7 mouse cellular contexts compared by ENCODE assay signal in the genomic region with DNA sequence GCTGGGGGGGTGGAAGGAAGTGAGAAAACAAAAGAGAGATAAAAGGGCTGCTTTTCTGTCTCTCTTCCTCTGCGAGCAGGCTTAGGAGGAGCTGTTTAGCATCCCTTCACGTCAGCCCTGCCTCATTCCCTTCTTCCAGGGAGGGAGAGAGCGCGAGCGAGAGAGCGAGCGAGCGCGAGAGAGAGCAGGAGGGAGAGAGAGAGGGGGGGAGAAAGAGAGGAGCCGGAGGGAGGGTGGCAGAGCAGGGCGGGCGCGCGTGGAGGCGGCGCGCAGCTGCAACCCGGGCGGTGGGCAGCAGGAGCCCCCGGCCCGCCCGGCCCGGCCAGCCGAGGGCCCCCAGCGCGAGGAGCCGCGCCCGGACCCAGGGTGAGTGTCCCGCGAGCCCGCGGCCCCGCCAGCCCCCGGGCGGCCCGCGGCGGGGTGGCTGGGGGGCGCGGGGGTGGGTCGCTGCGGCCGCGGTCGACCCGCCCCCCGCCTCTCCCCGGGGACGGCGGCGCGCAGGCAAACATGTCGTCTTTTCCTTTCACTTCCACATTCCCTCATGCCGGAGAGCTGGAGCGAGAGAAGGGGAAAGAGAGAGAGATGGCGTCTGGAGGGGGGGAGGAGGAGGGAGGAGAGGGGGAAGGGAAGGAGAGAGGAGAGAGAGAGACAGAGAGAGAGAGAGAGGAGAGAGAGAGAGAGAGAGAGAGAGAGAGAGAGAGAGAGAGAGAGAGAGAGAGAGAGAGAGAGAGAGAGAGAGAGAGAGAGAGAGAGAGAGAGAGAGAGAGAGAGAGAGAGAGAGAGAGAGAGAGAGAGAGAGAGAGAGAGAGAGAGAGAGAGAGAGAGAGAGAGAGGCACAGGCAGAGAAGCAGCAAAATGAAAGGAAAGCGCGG. TPM values are rescaled to one million over a fixed set of nuclear protein-coding genes. Genes with fewer than 3 reads are reported as not detected.
DNase-seq lines count a peak whose midpoint lies in the region; TF ChIP-seq lines count a peak whose summit lies in the region.

No protein-coding gene starts in this region.

- no peak for DNase-seq in ES-E14 (ENCODE audit: low read depth, low spot score)
- DNase-seq in adrenal gland, postnatal 25 days, result peak; percentile 45
- DNase-seq in forebrain, embryonic 10.5 days (ENCODE audit: extremely low spot score, low spot score), result peak; percentile 65
- DNase-seq in heart, postnatal 4 days, result peak; percentile 65
- peak; percentile 51 to 64 for DNase-seq in layer of hippocampus, postnatal 36 days
- peak; percentile 52 for DNase-seq in skeletal muscle tissue, adult 2 months (ENCODE audit: low read depth, low spot score)

- peak overlapping the region; percentile 80 to 81 for H3K4me3 ChIP-seq in ES-E14 (ENCODE audit: insufficient read depth in 1 of 2, low read depth in 1 of 2, low read length in 2 of 2, poor library complexity in 1 of 2, severe bottlenecking in 1 of 2)
- peak overlapping the region; percentile 94 for H3K4me3 ChIP-seq in forebrain, embryonic 10.5 days
- H3K4me3 ChIP-seq in macrophage (ENCODE audit: inconsistent target), result peak overlapping the region; percentile 77

- H3K4me1 ChIP-seq in ES-E14 (ENCODE audit: control insufficient read depth in 2 of 2, insufficient read depth in 2 of 2, low read length in 2 of 2, poor library complexity in 1 of 2), result peaks cover 8 to 19% of the 10 kb centered on the region in 2 experiments
- peaks cover 65% of the 10 kb centered on the region for H3K4me1 ChIP-seq in forebrain, embryonic 10.5 days

- peaks cover 56% of the 10 kb centered on the region for H3K79me2 ChIP-seq in macrophage (ENCODE audit: inconsistent target)

- H3K36me3 ChIP-seq in ES-E14 (ENCODE audit: control insufficient read depth, insufficient read depth, low read length, poor library complexity, severe bottlenecking), result peaks cover 5% of the 10 kb centered on the region; the same call in 1 of the 2 replicates
- peaks cover 23% of the 10 kb centered on the region for H3K36me3 ChIP-seq in forebrain, embryonic 10.5 days (replicated peaks)
- H3K36me3 ChIP-seq in macrophage (ENCODE audit: inconsistent target), result no peaks in the 10 kb centered on the region

- H3K9me3 ChIP-seq in ES-E14 (ENCODE audit: control insufficient read depth, insufficient read depth, low read depth, low read length), result no peaks in the 10 kb centered on the region
- H3K9me3 ChIP-seq in forebrain, embryonic 10.5 days, result no peaks in the 10 kb centered on the region

- H3K27ac ChIP-seq in ES-E14 (ENCODE audit: insufficient read depth, low read depth, low read length, poor library complexity, severe bottlenecking), result peak overlapping the region; percentile 93
- H3K27ac ChIP-seq in forebrain, embryonic 10.5 days, result peak overlapping the region; percentile 99
- peak overlapping the region; percentile 100 for H3K27ac ChIP-seq in macrophage

- WGBS in forebrain, embryonic 10.5 days, result under 1% methylated on average over 43 of the region's 59 CpGs
- 2% methylated on average over 38 of the region's 59 CpGs for WGBS in macrophage (ENCODE audit: missing documents)

- peak overlapping the region; percentile 86 for H3K9ac ChIP-seq in ES-E14 (ENCODE audit: insufficient read depth, low read depth, low read length, poor library complexity, severe bottlenecking)

- in situ Hi-C loops in ES-E14 (cut with MboI; ENCODE audit: low sequenced_read_pairs in 2 of 2, unreplicated experiment in 2 of 2), result no loop called here

- H3K27me3 ChIP-seq in forebrain, embryonic 10.5 days (ENCODE audit: poor library complexity, severe bottlenecking), result no peaks in the 10 kb centered on the region

TF ChIP-seq in ES-E14, 5 proteins besides CTCF, POLR2A, EP300 and RAD21:
- TF ChIP-seq HCFC1 (IDR thresholded peaks at IDR 0.05; ENCODE audit: borderline replicate concordance, insufficient read depth, low read length) (no peak), ZNF384 (IDR thresholded peaks at IDR 0.05; ENCODE audit: low read depth, low read length) (no peak), CHD2 (IDR thresholded peaks at IDR 0.05; ENCODE audit: low read depth, low read length) (no peak), ZC3H11A (IDR thresholded peaks at IDR 0.05; ENCODE audit: borderline replicate concordance, low read depth, low read length) (no peak), MAFK (IDR thresholded peaks at IDR 0.05; ENCODE audit: insufficient read depth, low read depth, low read length) (no peak)

RNA-seq across cellular contexts. Expression of a gene that starts 1.7 kb away (rescaled TPM):
- total RNA-seq in ES-E14 (2012; rRNA removed), result 39.8 and 54.2 TPM in 2 replicates
- 18.5 and 21.4 TPM in 2 replicates for total RNA-seq in adrenal gland, postnatal 25 days (2021)
- 33.3 and 33.4 TPM in 2 replicates for polyA plus RNA-seq in forebrain, embryonic 10.5 days (2016; fragmentation: Nextera tagmentation; extraction: Ambion mirVana)
- total RNA-seq in heart, postnatal 4 days (2021), result 10 to 100 TPM; 20.3 to 20.7 TPM
- 10 to 100 TPM; 21.7 to 23.1 TPM for total RNA-seq in layer of hippocampus, postnatal 36 days (2021)
- 100 to 1,000 TPM in 9 of 26 experiments, 10 to 100 TPM in 17; 10.9 to 127 (median 87.0) TPM for total RNA-seq in macrophage (2018; cell fraction: chromatin; rRNA removed)
- 10 to 100 TPM; 18.9 to 85.9 (median 65.4) TPM for total RNA-seq in macrophage (2018; cell fraction: cytosol; rRNA removed)
- total RNA-seq in macrophage (2018; cell fraction: nucleus; rRNA removed), result 100 to 1,000 TPM in 9 of 26 experiments, 10 to 100 TPM in 17; 15.7 to 151 (median 83.9) TPM
- 33.7 to 69.0 TPM (median 50.1 TPM) in 3 replicates for polyA plus RNA-seq in macrophage (2018)
